Mouse (Mus musculus) forebrain, embryonic 13.5 days (tissue): ENCODE measurements at regions not wholly inside any gene's neighbourhood (a gene's known extent, or its start where the extent isn't known, plus 50 kb on each side); places are given as distances from the start of the nearest gene placed in this dataset.
A peak's percentile ranks its signal among the peaks of the same experiment; 100 is the strongest.

Experiments
- ATAC-seq: fragments of 200-750 bp; cut with Nextera tagmentation; 2 replicates; pipeline ENCODE4 v1.8.0; 2017
- H3K27ac ChIP-seq: fragments of 300-500 bp; sonication (generic); 2 replicates; pipeline ENCODE4 v1.5.1; 2015; ENCODE audit warnings: inconsistent platforms, mild to moderate bottlenecking, moderate library complexity
- H3K27me3 ChIP-seq: fragments of 300-500 bp; sonication (generic); 2 replicates; pipeline ENCODE4 v1.6.1; 2015; ENCODE audit warnings: mild to moderate bottlenecking, inconsistent platforms
- H3K36me3 ChIP-seq: fragments of 300-500 bp; sonication (generic); 2 replicates; pipeline ENCODE4 v1.6.1; 2015; ENCODE audit warnings: mild to moderate bottlenecking, inconsistent platforms; ENCODE audit not compliant: poor library complexity, severe bottlenecking
- H3K4me1 ChIP-seq: fragments of 300-500 bp; sonication (generic); 2 replicates; pipeline ENCODE4 v1.6.1; 2015; ENCODE audit warnings: inconsistent platforms
- H3K4me2 ChIP-seq: fragments of 300-500 bp; sonication (generic); 2 replicates; pipeline ENCODE4 v1.6.1; 2015; ENCODE audit warnings: inconsistent platforms, mild to moderate bottlenecking, moderate library complexity
- H3K4me3 ChIP-seq: fragments of 300-500 bp; sonication (generic); 2 replicates; pipeline ENCODE4 v1.5.1; 2015; ENCODE audit warnings: mild to moderate bottlenecking, inconsistent platforms
- H3K9ac ChIP-seq: fragments of 300-500 bp; sonication (generic); 2 replicates; pipeline ENCODE4 v1.6.1; 2015; ENCODE audit warnings: mild to moderate bottlenecking, inconsistent platforms
- H3K9me3 ChIP-seq: fragments of 300-500 bp; sonication (generic); replicated peaks from 2 replicates; pipeline ENCODE4 v1.6.1; 2016; ENCODE audit warnings: inconsistent platforms
- WGBS: fragments of 180-500 bp; shearing (Covaris S2); methylation state at CpG from one replicate; pipeline ENCODE4 v1.1.7; 2015; 5-methylcytosine and 5-hydroxymethylcytosine counted together

GRCm38 (mm10) chr12:20232746-20233453, 278.6 kb downstream of the Gm21863 start:
- Histone ChIP-seq H3K4me3 (no peak overlapping the region), H3K36me3 (peaks cover 33% of the 10 kb centered on the region; the same call in 1 of the 2 replicates), H3K27ac (no peak overlapping the region), H3K4me1 (no peaks in the 10 kb centered on the region), H3K9me3 (peaks cover 63% of the 10 kb centered on the region), H3K27me3 (peaks cover 12% of the 10 kb centered on the region), H3K4me2 (no peak overlapping the region), H3K9ac (no peak overlapping the region)
- ATAC-seq, result peak; percentile 68; the same call in 1 of the 2 replicates
- 69% methylated on average over 32 of the region's 32 CpGs for WGBS

GRCm38 (mm10) chr12:20233454-20233831, 279.1 kb downstream of the Gm21863 start:
- peaks cover 12% of the 10 kb centered on the region for H3K27me3 ChIP-seq
- no peak overlapping the region for H3K9ac ChIP-seq
- H3K9me3 ChIP-seq, result peaks cover 58% of the 10 kb centered on the region
- 0 out of 2 replicates have a peak, but pooled peaks have one; percentile 27 for ATAC-seq
- no peak overlapping the region for H3K27ac ChIP-seq
- H3K4me1 ChIP-seq, result no peaks in the 10 kb centered on the region
- 71% methylated on average over 17 of the region's 17 CpGs for WGBS
- no peak overlapping the region for H3K4me3 ChIP-seq
- H3K4me2 ChIP-seq, result no peak overlapping the region
- H3K36me3 ChIP-seq, result peaks cover 33% of the 10 kb centered on the region; the same call in 1 of the 2 replicates

- no peaks in the 10 kb centered on the region for H3K4me1 ChIP-seq
These were observed 279.6 kb downstream of the Gm21863 start for GRCm38 (mm10) chr12:20233871-20234307.

More at GRCm38 (mm10) chr12:20233871-20234307, 279.6 kb downstream of the Gm21863 start:
- peak; percentile 55; the same call in 1 of the 2 replicates for ATAC-seq
- Histone ChIP-seq H3K9ac (no peak overlapping the region), H3K36me3 (peaks cover 33% of the 10 kb centered on the region; the same call in 1 of the 2 replicates), H3K27me3 (peaks cover 12% of the 10 kb centered on the region), H3K4me2 (no peak overlapping the region), H3K9me3 (peaks cover 53% of the 10 kb centered on the region), H3K27ac (no peak overlapping the region), H3K4me3 (no peak overlapping the region)
- 71% methylated on average over 25 of the region's 25 CpGs for WGBS
